Mouse (Mus musculus) stomach, postnatal 0 days (tissue): ENCODE measurements at regions not wholly inside any gene's neighbourhood (a gene's known extent, or its start where the extent isn't known, plus 50 kb on each side); places are given as distances from the start of the nearest gene placed in this dataset.

Source experiments
- CTCF ChIP-seq: IDR thresholded peaks from 2 replicates; pipeline ENCODE4 v1.5.1; 2016; ENCODE audit warnings: antibody characterized with exemption, low read depth, mild to moderate bottlenecking, moderate library complexity
- EP300 ChIP-seq: optimal IDR thresholded peaks from 2 replicates; pipeline ENCODE3; 2016; ENCODE audit warnings: antibody characterized with exemption

- TF ChIP-seq CTCF (no peak), EP300 (no peak)
These were observed 546.2 kb downstream of the Hace1 start for GRCm38 (mm10) chr10:46123795-46124194.
